Mouse (Mus musculus) bone marrow, adult 2 months (tissue): ENCODE measurements around the gene Pcnx.

ENCODE experiments used
- CTCF ChIP-seq: fragments of 200-500 bp; IDR thresholded peaks from 2 replicates; pipeline ENCODE4 v1.5.1; 2011; ENCODE audit warnings: low read length, control low read depth; ENCODE audit not compliant: control insufficient read depth, insufficient read depth
- POLR2A ChIP-seq: fragments of 200-500 bp; IDR thresholded peaks from 2 replicates; pipeline ENCODE4 v1.6.1; 2011; ENCODE audit warnings: low read depth, mild to moderate bottlenecking, control low read depth, low read length, borderline replicate concordance; ENCODE audit not compliant: control insufficient read depth

DNA sequence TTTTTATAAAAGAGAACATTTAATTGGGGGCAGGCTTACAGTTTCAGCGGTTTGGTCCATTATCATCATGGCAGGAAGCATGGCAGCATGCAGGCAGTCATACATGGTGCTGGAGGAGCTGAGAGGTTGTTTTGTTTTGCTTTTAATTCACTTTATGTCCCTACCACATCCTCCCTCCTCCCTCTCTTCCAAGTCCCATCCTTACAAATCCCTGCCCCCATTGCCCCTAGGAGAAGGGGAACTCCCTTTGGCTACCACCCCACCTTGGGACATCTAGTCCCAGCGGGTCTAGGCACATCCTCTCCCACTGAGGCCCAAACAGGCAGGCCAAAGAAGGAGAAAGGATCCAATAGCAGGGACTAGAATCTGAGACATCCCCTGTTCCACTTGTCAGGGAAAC lies 44.6 kb downstream of the Pcnx start:
- TF ChIP-seq CTCF (no peak), POLR2A (no peak)
